ENCODE assay signal across 9 mouse cellular contexts in the genomic region with DNA sequence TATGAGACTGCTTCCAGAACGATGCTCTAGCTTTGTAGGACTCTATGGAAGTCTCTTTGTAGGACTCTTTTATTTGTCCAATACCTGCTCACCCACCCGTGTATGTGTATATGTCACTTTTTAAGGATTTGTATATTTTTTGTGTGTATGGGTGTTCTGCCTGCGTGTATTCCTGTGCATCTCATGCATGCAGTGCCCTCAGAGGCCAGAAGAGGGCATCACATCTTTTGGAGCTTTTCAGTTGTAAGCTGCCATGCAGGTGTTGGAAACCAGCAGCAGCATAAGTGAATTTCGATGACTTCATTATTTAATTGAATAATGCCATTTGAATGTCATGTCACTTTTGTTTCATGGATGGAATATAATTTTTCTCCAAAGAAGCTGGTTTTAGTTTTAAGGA. TPM values are rescaled to one million over a fixed set of nuclear protein-coding genes. Genes with fewer than 3 reads are reported as not detected.
DNase-seq lines count a peak whose midpoint lies in the region; ATAC-seq and TF ChIP-seq lines count a peak whose summit lies in the region.
"Had no signal": no experiment of that assay in that cellular context is flagged by ENCODE, and none has a peak within 500 bp of the region (broad histone marks: within the 10 kb centered on the region; RNA-seq: fewer than 3 reads in every experiment).

No protein-coding gene starts in this region.

- dilution Hi-C loops in CH12.LX (cut with MboI; ENCODE audit: extremely low pct_ligation_motif_present, extremely low pct_unique_long_range_greater_than_20kb, low sequenced_read_pairs), result no loop called here

- no peaks in the 10 kb centered on the region for H3K79me2 ChIP-seq in CH12.LX (replicated peaks; ENCODE audit: control insufficient read depth, extremely low read depth, insufficient read depth, poor library complexity, severe bottlenecking)

- H3K27ac ChIP-seq in intestine, postnatal 0 days (ENCODE audit: low read depth, low read length), result no peak overlapping the region
- no peak overlapping the region for H3K27ac ChIP-seq in intestine, embryonic 16.5 days (ENCODE audit: low read length)
- H3K27ac ChIP-seq in CH12.LX (ENCODE audit: insufficient read depth, low read depth), result no peak overlapping the region

- H3K36me3 ChIP-seq in intestine, postnatal 0 days (ENCODE audit: control insufficient read depth, insufficient read depth), result 0 out of 2 replicates have a peak, but pooled peaks cover 3% of the 10 kb centered on the region
- no peaks in the 10 kb centered on the region for H3K36me3 ChIP-seq in intestine, embryonic 16.5 days (ENCODE audit: control insufficient read depth, insufficient read depth, low read length)
- H3K36me3 ChIP-seq in CH12.LX (replicated peaks in 1 of 2; ENCODE audit: control insufficient read depth in 1 of 2, insufficient read depth in 1 of 2, low read length in 1 of 2), result peaks cover 5 to 51% of the 10 kb centered on the region in 2 experiments

- peak; percentile 66 for TF ChIP-seq CTCF in intestine, postnatal 0 days (IDR thresholded peaks at IDR 0.05; ENCODE audit: low read depth)
- peak; percentile 56 to 72 for TF ChIP-seq CTCF in CH12.LX (conservative IDR thresholded peaks at IDR 0.05 in 1 of 2, IDR thresholded peaks at IDR 0.05 in 1 of 2; ENCODE audit: low read depth in 2 of 2, low read length in 2 of 2)

- H3K4me1 ChIP-seq in intestine, postnatal 0 days (replicated peaks; ENCODE audit: control insufficient read depth, insufficient read depth, low read length), result no peaks in the 10 kb centered on the region
- H3K4me1 ChIP-seq in intestine, embryonic 16.5 days (ENCODE audit: control insufficient read depth, insufficient read depth, low read length), result no peaks in the 10 kb centered on the region
- H3K4me1 ChIP-seq in CH12.LX (ENCODE audit: control insufficient read depth in 1 of 2, insufficient read depth in 2 of 2), result peaks cover 0 to 12% of the 10 kb centered on the region in 2 experiments; a peak in 1 of 4 replicates

- H3K4me2 ChIP-seq in intestine, postnatal 0 days (replicated peaks; ENCODE audit: low read depth), result no peak overlapping the region
- H3K4me2 ChIP-seq in intestine, embryonic 16.5 days (ENCODE audit: low read depth, low read length), result no peak overlapping the region
- H3K4me2 ChIP-seq in CH12.LX (ENCODE audit: insufficient read depth, low read depth, poor library complexity, severe bottlenecking), result no peak overlapping the region

- TF ChIP-seq RAD21 in CH12.LX (IDR thresholded peaks at IDR 0.05; ENCODE audit: low read depth, low read length), result no peak; the same call in 1 of the 2 replicates

- H3K9me3 ChIP-seq in intestine, postnatal 0 days (ENCODE audit: control insufficient read depth), result no peaks in the 10 kb centered on the region
- no peaks in the 10 kb centered on the region for H3K9me3 ChIP-seq in intestine, embryonic 16.5 days (ENCODE audit: control insufficient read depth, low read length)
- no peaks in the 10 kb centered on the region for H3K9me3 ChIP-seq in CH12.LX (replicated peaks; ENCODE audit: low read length)

- DNase-seq in 416B (ENCODE audit: low read depth) (peak; percentile 58), CH12.LX (ENCODE audit: extremely low read depth) (peak; percentile 54)
- peak; percentile 65 to 67 for DNase-seq in kidney, postnatal 4 days
- DNase-seq in yolk sac, embryonic 10.5 days (ENCODE audit: low spot score), result no peak
- DNase-seq in gastrocnemius, postnatal 36 days, result no peak
- no peak for DNase-seq in left cerebral cortex, postnatal 36 days (ENCODE audit: low spot score in 2 of 2)

- no peak overlapping the region for H3K9ac ChIP-seq in intestine, postnatal 0 days (ENCODE audit: low read depth, low read length)
- no peak overlapping the region for H3K9ac ChIP-seq in intestine, embryonic 16.5 days (ENCODE audit: low read depth, low read length)
- no peak overlapping the region for H3K9ac ChIP-seq in CH12.LX (ENCODE audit: insufficient read depth, low read depth)

- WGBS in intestine, postnatal 0 days, result 88% methylated on average over 4 of the region's 4 CpGs
- WGBS in intestine, embryonic 16.5 days, result 84% methylated on average over 4 of the region's 4 CpGs

- intact Hi-C loops in gastrocnemius, postnatal 36 days (cut with DNase I), result no loop called here
- intact Hi-C loops in left cerebral cortex, postnatal 36 days (cut with DNase I), result no loop called here

- 0 out of 2 replicates have a peak, but pooled peaks cover 5% of the 10 kb centered on the region for H3K27me3 ChIP-seq in intestine, postnatal 0 days (replicated peaks; ENCODE audit: control insufficient read depth, insufficient read depth, low read length)
- no peaks in the 10 kb centered on the region for H3K27me3 ChIP-seq in intestine, embryonic 16.5 days (replicated peaks; ENCODE audit: control insufficient read depth, insufficient read depth, low read length)
- H3K27me3 ChIP-seq in CH12.LX (replicated peaks), result no peaks in the 10 kb centered on the region

- in situ Hi-C loops in CH12.LX (cut with MboI; ENCODE audit: low pct_ligation_motif_present, low pct_unique_long_range_greater_than_20kb, low sequenced_read_pairs), result no loop called here

- ATAC-seq in intestine, postnatal 0 days, result no peak
- no peak for ATAC-seq in intestine, embryonic 16.5 days

- TF ChIP-seq EP300 in CH12.LX (IDR thresholded peaks at IDR 0.05; ENCODE audit: low read length), result no peak

- no peak overlapping the region for H3K4me3 ChIP-seq in intestine, postnatal 0 days (ENCODE audit: low read depth, low read length)
- no peak overlapping the region for H3K4me3 ChIP-seq in intestine, embryonic 16.5 days (ENCODE audit: low read length)
- no peak overlapping the region for H3K4me3 ChIP-seq in CH12.LX (replicated peaks in 1 of 3; ENCODE audit: low read depth in 2 of 3, low read length in 2 of 3, poor library complexity in 1 of 3)

- TF ChIP-seq POLR2A in CH12.LX (IDR thresholded peaks at IDR 0.05; ENCODE audit: low read depth, low read length), result no peak

TF ChIP-seq in CH12.LX, 34 proteins besides CTCF, POLR2A, EP300 and RAD21:
- TF ChIP-seq SMC3 (IDR thresholded peaks at IDR 0.05; ENCODE audit: low read depth, low read length), result 0 out of 2 replicates have a peak, but pooled peaks have one; percentile 6
- no peak for TF ChIP-seq TCF12 (IDR thresholded peaks at IDR 0.05; ENCODE audit: low read depth, low read length)
- no peak for TF ChIP-seq JUN (IDR thresholded peaks at IDR 0.05; ENCODE audit: insufficient read depth, low read depth, low read length)

RNA-seq across cellular contexts. Expression of a gene that starts 5.5 kb away (rescaled TPM):
- 8.2 and 8.5 TPM in 2 replicates for polyA plus RNA-seq in intestine, postnatal 0 days (2015; fragmentation: Nextera tagmentation; extraction: Ambion mirVana)
- 16.5 and 16.6 TPM in 2 replicates for polyA plus RNA-seq in intestine, embryonic 16.5 days (2015; fragmentation: Nextera tagmentation; extraction: Ambion mirVana)
- total RNA-seq in CH12.LX (2012; rRNA removed) (2.6 TPM in 2 replicates), CH12.LX (2014; rRNA removed) (4.6 and 4.7 TPM in 2 replicates)
- 8.5 and 10.4 TPM in 2 replicates for polyA plus RNA-seq in CH12.LX (2012; ENCODE audit: insufficient read length, low read depth)
- total RNA-seq in gastrocnemius, postnatal 36 days (2021), result 10 to 100 TPM; 88.6 to 89.2 TPM
- 10 to 100 TPM; 49.0 TPM for total RNA-seq in left cerebral cortex, postnatal 36 days (2021)

RNA-seq across cellular contexts. Expression of a gene that starts 9.1 kb away (rescaled TPM):
- polyA plus RNA-seq in intestine, postnatal 0 days (2015; fragmentation: Nextera tagmentation; extraction: Ambion mirVana), result 0.17 and 0.18 TPM in 2 replicates
- polyA plus RNA-seq in intestine, embryonic 16.5 days (2015; fragmentation: Nextera tagmentation; extraction: Ambion mirVana), result 0.31 and 0.55 TPM in 2 replicates
- total RNA-seq in CH12.LX (2012; rRNA removed) (not detected in 2 replicates), CH12.LX (2014; rRNA removed) (not detected in 2 replicates)
- polyA plus RNA-seq in CH12.LX (2012; ENCODE audit: insufficient read length, low read depth), result not detected in 2 replicates
- total RNA-seq in gastrocnemius, postnatal 36 days (2021), result not detected
- total RNA-seq in left cerebral cortex, postnatal 36 days (2021), result under 1 TPM; 0.23 to 0.42 TPM
- total RNA-seq: hematopoietic stem cell, adult 5-6 weeks had no signal

RNA-seq across cellular contexts. Expression of a gene that starts 9.8 kb away (rescaled TPM):
- polyA plus RNA-seq in intestine, postnatal 0 days (2015; fragmentation: Nextera tagmentation; extraction: Ambion mirVana), result 14.6 and 15.3 TPM in 2 replicates
- polyA plus RNA-seq in intestine, embryonic 16.5 days (2015; fragmentation: Nextera tagmentation; extraction: Ambion mirVana), result 7.2 and 10.3 TPM in 2 replicates
- total RNA-seq in CH12.LX (2012; rRNA removed) (0.04 TPM in 1 of 2 replicates, not detected in the other), CH12.LX (2014; rRNA removed) (not detected in 2 replicates)
- polyA plus RNA-seq in CH12.LX (2012; ENCODE audit: insufficient read length, low read depth), result not detected in 2 replicates
- total RNA-seq in gastrocnemius, postnatal 36 days (2021), result not detected
- total RNA-seq in left cerebral cortex, postnatal 36 days (2021), result not detected

Comparison
In these comparisons a context has a peak if more than half of its experiments do, and no peak if none do; other contexts are left out.
1. DNase-seq: peak in 416B (single experiment), CH12.LX (single experiment) and kidney, postnatal 4 days (2 of 2); none in yolk sac, embryonic 10.5 days (single experiment), gastrocnemius, postnatal 36 days (0 of 2) and left cerebral cortex, postnatal 36 days (0 of 2).
2. RNA of a gene that starts 5.5 kb away (total RNA-seq): 88.6 to 89.2 TPM in gastrocnemius, postnatal 36 days and 49.0 TPM in left cerebral cortex, postnatal 36 days; 2.6 to 4.7 TPM in CH12.LX; every median in the first group is over 4 times any median in the second.